Mouse (Mus musculus): ENCODE data around the gene H2al1o. TPM values are rescaled to one million over a fixed set of nuclear protein-coding genes. Genes with fewer than 3 reads are reported as not detected.
"Not testable (repeated sequence)": the region's sequence is repeated elsewhere in the genome, so short reads cannot be mapped to it uniquely, and the experiment has no call there.

Gene H2al1o
- not detected in 2 replicates for polyA plus RNA-seq (2014; fragmentation: Nextera tagmentation; extraction: Ambion mirVana)

GRCm38 (mm10) chrX:9572309-9572708, at the start of gene H2al1o:
Gene H2al1o, minus strand, starts transcription at chrX:9572409.
- ATAC-seq (ENCODE audit: insufficient read depth); H3K4me1 ChIP-seq (ENCODE audit: insufficient read depth); DNase-seq; H3K27ac ChIP-seq (ENCODE audit: low read depth); H3K4me3 ChIP-seq (ENCODE audit: low read depth, low read length); H3K27me3 ChIP-seq (ENCODE audit: insufficient read depth, low read length); H3K9me3 ChIP-seq (ENCODE audit: low read depth, low read length); H3K36me3 ChIP-seq (ENCODE audit: insufficient read depth); H3K9ac ChIP-seq; H3K4me2 ChIP-seq: not testable (repeated sequence)
- WGBS: 81% methylated on average over 3 of the region's 3 CpGs

DNA sequence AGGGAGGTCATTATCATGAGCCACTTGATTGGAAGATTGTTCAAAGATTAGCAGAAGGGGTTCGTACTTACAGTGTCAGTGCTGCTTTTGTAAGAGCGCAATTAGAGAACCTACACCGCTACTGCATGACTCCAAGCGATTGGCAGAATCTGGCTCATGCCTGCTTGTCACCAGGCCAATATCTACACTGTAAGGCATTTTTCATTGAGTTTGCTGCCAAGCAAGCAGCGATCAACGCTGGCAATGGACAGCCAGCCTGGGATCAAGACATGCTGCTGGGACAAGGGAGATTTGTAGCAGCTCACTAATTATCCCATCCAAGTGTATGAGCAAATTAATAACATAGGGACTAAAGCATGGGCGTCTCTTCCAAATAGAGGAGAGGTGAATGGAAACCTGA, 25.8 kb upstream of the H2al1o start:
- H3K4me1 ChIP-seq (ENCODE audit: insufficient read depth); H3K27me3 ChIP-seq (ENCODE audit: insufficient read depth, low read length); DNase-seq; H3K36me3 ChIP-seq (ENCODE audit: insufficient read depth); H3K27ac ChIP-seq (ENCODE audit: low read depth); H3K9me3 ChIP-seq (ENCODE audit: low read depth, low read length); H3K4me3 ChIP-seq (ENCODE audit: low read depth, low read length); H3K9ac ChIP-seq; H3K4me2 ChIP-seq; ATAC-seq (ENCODE audit: insufficient read depth): not testable (repeated sequence)
- WGBS: 92% methylated on average over 7 of the region's 7 CpGs

DNA sequence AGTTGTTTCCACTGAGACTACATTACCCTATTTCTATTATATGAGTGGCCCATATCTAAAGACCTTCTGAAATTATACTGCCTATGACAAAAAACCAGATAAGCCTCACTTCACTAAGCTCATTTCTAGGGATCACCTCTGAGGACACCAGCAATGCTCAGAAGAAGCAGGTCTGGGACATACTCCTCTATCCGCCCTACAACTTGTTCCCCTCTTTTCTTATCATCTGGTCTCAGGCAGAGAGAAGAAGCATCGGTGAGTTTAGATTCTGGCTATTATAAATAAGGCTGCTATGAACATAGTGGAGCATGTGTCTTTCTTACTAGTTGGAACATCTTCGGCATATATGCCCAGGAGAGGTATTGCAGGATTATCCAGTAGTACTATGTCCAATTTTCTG, 35.3 kb downstream of the H2al1o start:
- no peak for ATAC-seq (ENCODE audit: insufficient read depth)
- Histone ChIP-seq H3K27ac (ENCODE audit: low read depth) (no peak overlapping the region), H3K4me3 (ENCODE audit: low read depth, low read length) (no peak overlapping the region), H3K27me3 (ENCODE audit: insufficient read depth, low read length) (no peaks in the 10 kb centered on the region), H3K36me3 (ENCODE audit: insufficient read depth) (no peaks in the 10 kb centered on the region), H3K4me2 (no peak overlapping the region), H3K9me3 (ENCODE audit: low read depth, low read length) (no peaks in the 10 kb centered on the region), H3K9ac (no peak overlapping the region), H3K4me1 (ENCODE audit: insufficient read depth) (no peaks in the 10 kb centered on the region)
- DNase-seq: no peak
- WGBS: 85% methylated on average over 3 of the region's 3 CpGs
- no peak for TF ChIP-seq CTCF (IDR thresholded peaks at IDR 0.05; ENCODE audit: low read depth)

Other genes with a start within 250 kb of the H2al1o start
- not detected in 2 replicates for gene H2al1k, start 221.8 kb downstream of the H2al1o start, polyA plus RNA-seq (2014; fragmentation: Nextera tagmentation; extraction: Ambion mirVana)
- gene Cybb, start 84.6 kb downstream of the H2al1o start, polyA plus RNA-seq (2014; fragmentation: Nextera tagmentation; extraction: Ambion mirVana): 2.1 and 3.3 TPM in 2 replicates
- 47.4 and 54.5 TPM in 2 replicates for gene Dynlt3, start 90.6 kb upstream of the H2al1o start, polyA plus RNA-seq (2014; fragmentation: Nextera tagmentation; extraction: Ambion mirVana)

Measured in lung, embryonic 14.5 days (tissue).